Mouse (Mus musculus): ENCODE measurements at regions not wholly inside any gene's neighbourhood (a gene's known extent, or its start where the extent isn't known, plus 50 kb on each side); places are given as distances from the start of the nearest gene placed in this dataset.

DNA sequence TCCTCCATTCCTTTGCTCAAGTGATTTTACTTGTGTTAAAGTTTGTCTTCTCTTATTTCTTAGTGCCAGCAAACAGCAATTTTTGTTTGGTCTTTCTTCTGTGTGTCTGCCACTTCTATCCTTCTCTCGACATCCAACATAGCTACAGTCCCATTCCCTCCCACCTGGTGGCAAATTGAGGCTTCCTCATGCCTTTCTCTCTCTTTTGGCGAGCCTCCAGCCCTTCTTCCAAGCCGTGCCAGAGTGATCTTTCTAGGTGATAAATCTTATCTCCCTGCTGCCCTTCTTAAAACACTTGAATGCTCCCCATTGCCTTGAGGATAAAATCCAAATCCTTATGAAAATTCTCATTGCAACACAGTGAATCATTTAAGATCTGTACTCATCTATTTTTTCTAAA, 101.0 kb upstream of the Phactr1 start:
- intact Hi-C loops (cut with DNase I) = no loop called here
- DNase-seq = no peak

GRCm38 (mm10) chr13:42589136-42589535, 91.3 kb upstream of the Phactr1 start:
- DNase-seq = no peak
- intact Hi-C loops (cut with DNase I) = loop anchor here (1.0 to 5.0 kb wide), 6 partner anchors 187 to 944 kb away; partner anchors contain the start of gene Hivep1

- peak; percentile 30 to 45 for DNase-seq
- intact Hi-C loops (cut with DNase I) = loop anchor here (1.0 to 5.0 kb wide), 6 partner anchors 187 to 945 kb away; partner anchors contain the start of gene Hivep1
Measured at GRCm38 (mm10) chr13:42589607-42590006, 90.8 kb upstream of the Phactr1 start.

- DNase-seq = no peak
- intact Hi-C loops (cut with DNase I) = no loop called here
Measured at GRCm38 (mm10) chr13:42590415-42590814, 90.0 kb upstream of the Phactr1 start.

DNA sequence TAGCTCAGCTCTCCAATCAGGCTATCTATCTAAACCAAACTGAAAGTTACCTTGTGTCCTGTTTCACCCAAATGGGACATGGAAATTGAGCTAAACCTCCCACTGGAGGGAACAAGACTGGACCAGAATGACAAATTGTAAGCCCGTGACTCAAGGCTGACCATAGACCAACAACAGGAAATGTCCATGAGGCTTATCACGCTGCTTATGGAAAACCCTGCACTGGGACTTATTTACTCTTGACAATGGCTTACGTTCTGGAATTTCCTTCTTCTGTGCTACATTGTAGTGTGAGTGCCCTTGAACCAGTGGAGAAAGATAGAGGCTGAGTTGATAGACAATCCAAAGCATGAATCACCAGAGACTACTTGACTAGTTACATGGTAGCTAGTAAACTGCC, 87.5 kb upstream of the Phactr1 start:
- intact Hi-C loops (cut with DNase I) = no loop called here
- DNase-seq = no peak

DNA sequence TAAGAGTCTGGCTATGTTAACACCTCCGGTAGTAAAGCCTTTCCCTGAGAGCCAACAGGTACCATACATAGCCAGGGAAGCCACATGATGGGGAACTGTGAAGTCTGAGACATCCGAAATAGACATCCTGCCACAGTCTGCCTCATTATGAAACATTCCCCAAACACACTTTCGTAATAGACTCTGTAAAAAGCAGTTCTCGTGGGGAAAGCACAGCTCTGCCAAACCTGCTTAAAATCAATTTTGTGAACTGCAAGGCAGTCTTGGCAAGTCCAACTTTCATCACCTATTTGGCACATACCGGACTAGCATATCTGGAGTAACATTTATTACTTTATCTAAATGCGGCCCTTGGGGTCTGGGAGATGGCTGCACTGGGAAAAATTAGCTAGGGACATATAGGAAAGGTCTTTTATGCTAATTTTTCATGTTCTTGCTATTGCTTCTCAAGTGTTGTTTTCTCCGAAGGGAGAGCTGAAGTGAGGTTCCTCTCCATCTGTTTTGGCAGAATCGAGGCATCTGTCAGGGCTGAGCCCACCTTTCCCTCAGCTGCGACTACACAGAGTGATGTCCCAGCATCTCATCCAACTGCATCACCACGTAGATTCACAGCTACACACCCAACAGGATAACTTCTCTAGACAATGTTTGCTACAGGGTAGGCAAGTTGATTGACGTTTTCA, 86.8 kb upstream of the Phactr1 start:
- intact Hi-C loops (cut with DNase I) = no loop called here

GRCm38 (mm10) chr13:42595180-42595579, 85.2 kb upstream of the Phactr1 start:
- intact Hi-C loops (cut with DNase I) = no loop called here

More for the DNA sequence above, 86.8 kb upstream of the Phactr1 start:
- no peak for DNase-seq

DNA sequence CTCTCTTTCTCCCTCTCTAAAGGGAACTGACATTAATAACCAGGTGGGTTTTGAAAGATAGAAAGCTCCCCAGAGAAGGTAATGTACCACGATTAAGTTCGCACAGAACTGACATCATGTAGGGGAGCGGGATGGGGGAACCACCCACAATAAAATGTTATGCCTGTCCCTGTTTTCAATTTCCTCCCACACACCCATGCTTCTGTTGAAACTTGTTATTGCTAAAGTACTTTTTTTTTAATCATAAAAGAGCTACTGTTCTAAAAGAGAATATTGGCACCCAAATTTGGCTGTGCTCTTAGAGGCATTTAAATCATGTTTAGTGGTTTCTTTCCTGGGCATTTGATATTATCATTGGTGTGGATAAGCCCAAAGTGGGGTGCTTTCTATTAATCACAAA, 82.6 kb upstream of the Phactr1 start:
- no peak for DNase-seq
- intact Hi-C loops (cut with DNase I) = no loop called here

More at GRCm38 (mm10) chr13:42595180-42595579, 85.2 kb upstream of the Phactr1 start:
- DNase-seq = no peak

- no peak for DNase-seq
- intact Hi-C loops (cut with DNase I) = no loop called here
Measured at GRCm38 (mm10) chr13:42603308-42603707, 77.1 kb upstream of the Phactr1 start.

- intact Hi-C loops (cut with DNase I) = no loop called here
- DNase-seq = no peak
Measured at GRCm38 (mm10) chr13:42607735-42608134, 72.7 kb upstream of the Phactr1 start.

DNA sequence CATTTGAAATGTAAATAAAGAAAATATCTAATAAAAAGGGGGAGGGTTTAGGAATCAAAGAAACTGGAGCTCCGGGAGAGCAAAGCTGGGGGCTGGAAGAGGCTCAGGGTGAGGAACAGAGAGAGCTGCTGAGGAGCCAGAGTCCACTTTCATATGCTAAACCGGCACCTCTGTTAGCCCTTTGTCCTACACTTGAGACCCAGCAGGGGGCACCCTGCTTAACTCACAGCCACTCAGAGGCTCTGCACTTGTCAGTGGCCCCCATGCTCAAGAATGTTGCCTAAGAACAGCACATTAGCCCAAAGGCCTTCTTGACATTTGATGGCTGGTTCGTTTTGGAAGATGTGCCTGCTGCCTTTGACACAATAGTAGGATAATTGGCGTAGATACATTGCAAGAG, 71.5 kb upstream of the Phactr1 start:
- no peak for DNase-seq
- intact Hi-C loops (cut with DNase I) = no loop called here

GRCm38 (mm10) chr13:42613326-42613725, 67.1 kb upstream of the Phactr1 start:
- no peak for DNase-seq
- intact Hi-C loops (cut with DNase I) = no loop called here

DNA sequence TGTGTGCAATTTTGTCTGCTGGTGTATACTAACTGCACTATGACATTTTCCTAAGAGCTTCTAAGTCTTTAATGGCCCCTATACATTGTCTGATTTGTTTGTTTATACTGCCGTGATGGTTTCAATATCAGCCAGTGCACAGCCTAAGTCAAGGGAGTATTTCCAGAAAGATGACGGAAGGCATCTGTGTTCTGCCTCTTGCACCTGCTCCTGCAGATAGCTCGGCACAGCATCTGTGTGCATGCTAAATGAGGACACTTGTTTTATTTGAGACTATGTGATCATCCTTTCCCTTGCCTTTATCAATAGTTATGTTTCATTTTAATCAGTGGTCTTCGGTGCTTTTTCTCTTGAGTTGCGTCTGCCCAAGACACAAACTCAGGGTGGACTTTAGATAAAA, 64.6 kb upstream of the Phactr1 start:
- DNase-seq = no peak
- intact Hi-C loops (cut with DNase I) = no loop called here

DNA sequence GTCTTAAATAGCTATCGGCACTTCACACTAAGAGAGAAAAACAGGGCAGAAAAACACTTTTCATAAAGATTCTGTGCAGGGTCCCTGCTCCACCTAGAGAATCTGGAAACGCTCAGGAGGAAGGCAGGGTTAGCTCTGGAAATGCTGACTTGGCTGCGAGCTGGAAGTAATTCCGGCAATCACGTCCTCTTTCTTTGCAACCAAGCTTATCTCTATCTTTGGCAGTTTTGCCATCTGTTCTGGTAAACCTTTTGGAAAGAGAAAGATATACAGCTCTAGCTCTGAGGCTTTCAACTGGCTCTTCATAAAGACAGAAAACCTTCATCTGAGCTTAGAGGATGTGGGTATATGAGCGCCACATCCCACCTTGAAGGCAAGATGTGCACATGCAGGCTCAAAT, 63.2 kb upstream of the Phactr1 start:
- intact Hi-C loops (cut with DNase I) = no loop called here
- DNase-seq = no peak

DNA sequence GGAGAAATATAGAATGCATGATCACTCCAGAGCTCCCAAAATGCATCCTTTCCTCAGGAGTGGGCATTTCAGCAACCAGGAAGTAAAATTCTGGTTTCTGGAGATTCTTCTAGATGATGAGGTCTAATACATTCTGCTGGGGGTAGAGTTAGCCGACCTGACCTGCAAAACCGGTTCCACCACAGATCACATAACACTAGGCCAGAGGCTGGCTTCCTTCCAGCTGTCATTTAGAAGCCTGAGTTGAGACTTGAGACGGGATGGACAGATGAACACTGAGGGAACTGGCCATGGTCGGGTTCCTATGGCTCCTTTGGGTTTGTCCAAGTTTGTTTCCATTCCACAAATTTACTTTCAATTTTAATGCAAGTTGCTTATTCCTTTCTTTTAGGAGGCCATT, 62.6 kb upstream of the Phactr1 start:
- no peak for DNase-seq
- intact Hi-C loops (cut with DNase I) = no loop called here

DNA sequence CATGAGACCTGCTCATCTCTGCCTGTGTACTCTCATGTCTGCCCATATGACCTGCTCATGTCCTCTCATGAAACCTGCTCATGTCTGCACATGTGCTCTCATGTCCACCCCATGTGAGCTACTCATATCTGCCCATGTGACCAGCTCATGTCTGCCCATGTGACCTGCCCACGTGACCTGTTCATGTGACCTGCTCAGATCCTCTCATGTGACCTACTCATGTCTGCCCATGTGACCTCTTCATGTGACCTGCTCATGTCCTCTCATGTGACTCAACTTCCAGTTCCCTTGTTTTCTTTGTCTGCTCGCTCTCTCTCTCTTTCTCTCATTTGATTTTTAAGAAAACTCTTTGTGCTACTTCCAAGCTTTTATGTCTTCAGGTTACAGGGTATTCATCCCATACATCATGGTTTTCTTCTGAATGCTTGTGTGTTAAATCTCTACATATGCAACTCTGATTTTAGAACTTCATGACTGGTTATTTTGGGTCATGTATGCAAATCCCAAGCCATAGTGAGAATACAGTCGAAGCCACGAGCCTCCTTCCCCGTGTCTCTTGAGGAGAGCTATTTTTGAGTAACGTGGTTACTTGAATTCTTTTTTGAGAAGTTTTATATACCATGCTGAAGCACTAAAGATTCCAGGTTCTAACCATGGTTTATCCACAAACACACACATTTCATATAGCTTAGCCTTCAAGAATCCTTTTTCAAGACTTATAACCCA, 60.7 kb upstream of the Phactr1 start:
- intact Hi-C loops (cut with DNase I) = no loop called here
- DNase-seq = no peak

- peak; percentile 29 to 49 for DNase-seq
- intact Hi-C loops (cut with DNase I) = loop anchor here (1.0 to 2.0 kb wide), 2 partner anchors 169 to 199 kb away; no protein-coding TSS in a partner anchor
Measured at GRCm38 (mm10) chr13:42623491-42623890, 56.9 kb upstream of the Phactr1 start.
